Mouse (Mus musculus): ENCODE data around the gene Aldoart2.
A peak's percentile ranks its signal among the peaks of the same experiment; 100 is the strongest.
"Not testable (repeated sequence)": the region's sequence is repeated elsewhere in the genome, so short reads cannot be mapped to it uniquely, and the experiment has no call there.

Gene Aldoart2

DNA sequence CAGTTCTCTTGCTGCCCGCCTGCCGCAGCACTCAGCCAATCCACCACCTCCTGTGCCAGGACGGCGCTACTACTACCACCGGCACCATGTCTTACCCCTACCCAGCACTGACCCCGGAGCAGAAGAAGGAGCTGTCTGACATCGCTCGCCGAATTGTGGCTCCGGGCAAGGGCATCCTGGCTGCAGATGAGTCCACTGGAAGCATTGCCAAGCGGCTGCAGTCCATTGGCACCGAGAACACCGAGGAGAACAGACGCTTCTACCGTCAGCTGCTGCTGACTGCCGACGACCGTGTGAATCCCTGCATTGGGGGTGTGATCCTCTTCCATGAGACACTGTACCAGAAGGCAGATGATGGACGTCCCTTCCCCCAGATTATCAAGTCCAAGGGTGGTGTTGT is at the start of gene Aldoart2:
Gene Aldoart2, plus strand, starts transcription at position 34 of the 400 bp plus-strand sequence.
- DNase-seq (ENCODE audit: low read depth, low spot score), result no peak

DNA sequence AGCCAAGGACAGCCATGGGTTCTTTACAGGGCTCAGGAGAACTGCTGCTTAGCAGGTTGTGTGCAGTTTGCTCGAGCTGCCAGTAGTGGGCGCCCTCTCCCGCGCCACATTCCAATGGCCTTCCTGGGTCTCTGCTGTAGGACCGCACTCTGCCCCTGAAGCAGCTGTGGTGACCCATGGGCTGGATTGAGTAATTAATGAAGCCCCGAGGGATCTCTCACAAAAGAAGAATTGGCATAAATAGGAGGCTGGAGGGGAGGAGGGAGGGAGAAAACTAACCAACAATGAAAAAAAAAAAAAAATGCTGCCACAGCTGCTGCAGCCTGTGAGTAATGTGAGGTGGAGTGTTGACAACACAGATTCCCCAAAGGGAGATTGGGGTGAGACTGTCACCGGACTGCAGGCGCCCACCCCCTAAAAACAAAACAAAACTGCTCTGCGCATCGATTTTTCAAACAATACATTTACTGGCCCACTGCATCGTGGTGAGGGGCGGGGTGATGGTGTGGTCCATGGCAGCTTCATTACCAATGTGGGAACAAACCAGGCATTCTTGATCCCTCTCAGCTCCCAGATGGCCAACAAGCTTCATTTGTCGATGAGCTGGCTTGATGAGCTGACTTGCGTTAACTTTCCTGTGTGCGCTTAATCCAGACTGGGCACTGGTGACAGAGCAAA is 46.8 kb upstream of the Aldoart2 start:
- DNase-seq (ENCODE audit: low read depth, low spot score), result no peak

DNA sequence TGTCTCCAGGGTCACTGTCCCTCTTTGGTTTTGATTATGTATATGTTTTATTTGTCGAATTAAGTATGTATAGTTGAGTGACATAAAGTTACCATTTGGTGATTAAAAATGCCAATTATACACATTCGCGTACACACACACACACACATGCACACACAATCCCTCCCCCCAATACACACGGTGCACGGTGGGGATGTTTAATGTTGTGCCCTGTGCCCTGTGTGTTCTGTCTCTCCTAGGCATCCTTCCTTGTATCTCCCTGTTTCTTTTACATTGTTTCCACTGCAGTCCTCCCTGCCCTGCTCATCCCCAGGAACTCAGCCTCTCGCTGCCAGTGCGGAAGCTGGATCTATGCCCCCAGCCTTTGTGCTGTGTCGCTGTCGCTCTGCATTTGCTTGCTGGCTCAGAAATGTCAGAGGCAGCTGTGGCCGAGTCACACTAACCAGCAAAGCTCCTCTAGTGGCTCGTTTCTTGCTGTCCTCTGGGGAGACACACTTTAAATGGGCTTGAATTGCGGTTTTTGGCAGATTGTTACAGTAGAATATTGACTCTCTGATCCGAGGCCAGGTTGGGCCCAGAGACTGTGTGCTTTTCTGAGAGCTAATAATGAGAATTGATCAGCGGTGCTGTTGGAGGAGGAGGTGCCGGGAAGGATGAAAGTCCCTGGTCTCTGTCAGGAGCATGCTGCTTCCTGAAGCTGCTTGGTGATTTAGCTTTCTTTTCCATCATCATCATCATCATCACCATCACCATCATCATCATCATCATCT is 37.9 kb upstream of the Aldoart2 start:
- DNase-seq (ENCODE audit: low read depth, low spot score), result no peak

GRCm38 (mm10) chr12:55536537-55537135 is 28.4 kb upstream of the Aldoart2 start:
- DNase-seq (ENCODE audit: low read depth, low spot score), result no peak

DNA sequence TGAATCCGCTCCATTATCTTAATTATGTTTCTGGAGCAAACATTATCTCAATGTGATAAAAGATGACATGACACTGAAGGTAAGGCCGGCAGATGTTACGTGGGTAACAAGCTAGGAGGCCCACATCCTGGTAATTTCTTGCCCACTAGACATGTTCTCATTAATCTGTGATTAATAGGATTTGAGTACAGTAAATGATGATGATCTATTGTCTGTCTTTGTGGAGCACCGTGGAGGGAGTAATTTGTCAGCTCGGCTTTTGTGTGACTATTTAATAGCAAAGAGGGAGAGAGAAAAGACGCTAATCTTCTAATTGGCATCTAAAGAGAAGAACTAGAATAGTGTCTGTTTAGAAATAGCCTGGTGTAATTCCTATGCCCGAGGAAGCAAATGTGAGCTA is 27.3 kb upstream of the Aldoart2 start:
- no peak for DNase-seq (ENCODE audit: low read depth, low spot score)

DNA sequence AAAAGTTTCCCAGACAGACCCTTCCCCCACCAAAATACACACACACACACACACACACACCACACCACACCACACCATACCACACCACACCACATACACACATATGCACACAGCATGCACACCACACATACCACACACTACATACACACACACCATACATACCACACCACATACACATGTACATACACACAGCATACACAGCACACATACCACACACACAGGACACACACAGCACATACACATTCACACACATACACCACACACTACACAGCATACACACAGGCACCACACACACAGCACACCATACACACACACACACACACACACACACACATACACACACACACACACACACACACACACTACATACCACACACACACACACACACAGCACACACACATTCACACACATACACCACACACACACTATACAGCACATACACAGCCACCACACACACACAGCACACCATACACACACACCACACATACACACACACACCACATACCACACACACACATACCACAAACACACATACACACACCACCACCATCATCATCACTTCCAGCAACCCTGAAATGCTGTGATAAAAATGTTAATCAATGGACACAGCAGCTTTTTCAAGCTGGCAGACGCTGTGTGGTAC is 26.6 kb upstream of the Aldoart2 start:
- DNase-seq (ENCODE audit: low read depth, low spot score), result no peak

- no peak for DNase-seq (ENCODE audit: low read depth, low spot score)
Observed at GRCm38 (mm10) chr12:55539157-55539556, 25.9 kb upstream of the Aldoart2 start.

- DNase-seq (ENCODE audit: low read depth, low spot score), result not testable (repeated sequence)
Observed at GRCm38 (mm10) chr12:55554901-55555300, 10.1 kb upstream of the Aldoart2 start.

- DNase-seq (ENCODE audit: low read depth, low spot score), result no peak
Observed at GRCm38 (mm10) chr12:55557866-55558265, 7.2 kb upstream of the Aldoart2 start.

GRCm38 (mm10) chr12:55559184-55559855 is 5.7 kb upstream of the Aldoart2 start:
- no peak for DNase-seq (ENCODE audit: low read depth, low spot score)

- DNase-seq (ENCODE audit: low read depth, low spot score), result peak; percentile 32
Observed at GRCm38 (mm10) chr12:55560025-55560690, 4.9 kb upstream of the Aldoart2 start.

- no peak for DNase-seq (ENCODE audit: low read depth, low spot score)
Observed at GRCm38 (mm10) chr12:55563742-55564141, 1.3 kb upstream of the Aldoart2 start.

DNA sequence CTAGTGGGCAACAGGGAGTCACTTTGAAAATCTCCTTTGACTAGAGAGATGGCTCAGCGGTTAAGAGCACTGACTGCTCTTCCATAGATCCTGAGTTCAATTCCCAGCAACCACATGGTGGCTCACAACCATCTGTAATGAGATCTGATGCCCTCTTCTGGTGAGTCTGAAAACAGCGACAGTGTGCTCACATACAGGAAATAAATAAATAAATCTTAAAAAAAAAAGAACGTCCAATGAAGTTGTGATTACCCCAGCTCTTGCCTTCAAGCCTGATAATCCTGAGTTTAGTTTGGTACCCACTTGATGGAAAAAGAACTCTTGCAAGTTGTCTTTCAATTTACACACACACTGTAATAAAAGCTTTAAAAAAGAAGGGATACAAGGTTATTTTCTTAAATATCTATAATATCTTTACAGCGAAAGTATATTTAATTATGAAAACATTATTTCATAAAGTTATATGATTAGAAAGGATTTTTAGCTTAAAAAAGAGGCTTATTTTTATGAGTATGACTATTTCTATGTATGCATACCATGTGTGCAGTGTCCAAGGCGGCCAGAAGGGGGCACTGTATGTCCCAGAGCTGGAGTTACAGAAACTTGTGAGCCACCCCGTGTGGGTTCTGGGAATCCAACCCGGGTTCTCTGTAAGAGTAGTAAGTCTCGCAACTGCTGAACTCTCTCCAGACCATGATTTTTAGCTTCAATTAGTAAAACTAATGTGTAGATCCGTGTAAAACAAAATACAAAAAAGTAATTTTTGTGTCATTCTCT is 664 bp upstream of the Aldoart2 start:
- no peak for DNase-seq (ENCODE audit: low read depth, low spot score)

GRCm38 (mm10) chr12:55565867-55566266 is 828 bp downstream of the Aldoart2 start:
- DNase-seq (ENCODE audit: low read depth, low spot score), result no peak

- no peak for DNase-seq (ENCODE audit: low read depth, low spot score)
Observed at GRCm38 (mm10) chr12:55566837-55567236, 1.8 kb downstream of the Aldoart2 start.

- no peak for DNase-seq (ENCODE audit: low read depth, low spot score)
Observed at GRCm38 (mm10) chr12:55568466-55568865, 3.4 kb downstream of the Aldoart2 start.

- DNase-seq (ENCODE audit: low read depth, low spot score), result no peak
Observed at GRCm38 (mm10) chr12:55569676-55570075, 4.6 kb downstream of the Aldoart2 start.

GRCm38 (mm10) chr12:55570646-55571045 is 5.6 kb downstream of the Aldoart2 start:
- DNase-seq (ENCODE audit: low read depth, low spot score), result no peak

DNA sequence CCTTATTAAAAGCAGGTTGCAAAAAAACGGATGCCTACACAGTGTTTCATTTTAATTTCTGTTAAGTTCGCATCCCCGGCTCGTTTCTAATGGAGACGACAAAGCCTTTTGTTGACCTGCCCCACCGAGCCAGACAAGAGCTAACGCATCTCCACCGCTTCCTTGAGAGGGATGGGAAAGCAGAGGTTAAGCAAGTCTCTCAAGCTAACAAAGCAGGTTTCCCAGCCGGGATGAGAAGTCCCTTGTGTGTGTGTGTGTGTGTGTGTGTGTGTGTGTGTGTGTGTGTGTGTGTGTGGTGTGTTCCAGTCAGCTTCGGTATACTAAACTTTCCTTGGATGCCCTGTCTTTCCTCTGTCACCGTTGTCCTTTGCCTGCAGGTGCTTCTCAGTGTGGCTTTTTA is 6.1 kb downstream of the Aldoart2 start:
- no peak for DNase-seq (ENCODE audit: low read depth, low spot score)

DNA sequence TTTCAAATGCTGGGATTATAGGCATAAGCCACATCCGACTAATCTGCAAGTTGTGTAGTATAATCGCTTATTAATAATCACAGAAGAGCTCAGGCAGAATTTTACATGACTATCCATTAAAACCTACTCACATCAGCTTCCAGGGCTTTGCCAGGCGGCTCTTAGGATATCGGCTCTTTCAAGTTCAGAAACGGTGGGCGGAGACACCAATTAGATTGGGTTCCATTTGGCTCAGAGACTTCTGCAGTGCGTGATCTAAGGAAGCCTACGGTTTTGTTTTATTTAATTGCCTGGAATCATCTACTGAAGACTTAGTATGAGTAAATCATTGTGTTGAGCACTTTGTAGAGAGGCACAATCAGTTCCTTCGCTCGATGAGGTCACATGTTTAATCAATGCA is 6.6 kb downstream of the Aldoart2 start:
- DNase-seq (ENCODE audit: low read depth, low spot score), result no peak

Data from CD4-positive helper T cell, adult 2 months (primary cell).